Mouse (Mus musculus): ENCODE measurements at regions not wholly inside any gene's neighbourhood (a gene's known extent, or its start where the extent isn't known, plus 50 kb on each side); places are given as distances from the start of the nearest gene placed in this dataset.

GRCm38 (mm10) chr8:92071305-92072253, 269.7 kb upstream of the Irx3 start:
- no peak for TF ChIP-seq CTCF (conservative IDR thresholded peaks at IDR 0.05; ENCODE audit: insufficient read depth, insufficient read length, low read depth, low read length)
- no peak for TF ChIP-seq POLR2A (IDR thresholded peaks at IDR 0.05; ENCODE audit: low read depth, low read length)

Measured in kidney, adult 2 months (tissue).